Mouse (Mus musculus) embryonic facial prominence, embryonic 13.5 days (tissue): Measurements from ENCODE around the gene Hsd17b13. TPM values are rescaled to one million over a fixed set of nuclear protein-coding genes. Genes with fewer than 3 reads are reported as not detected.
"Not testable (repeated sequence)": the region's sequence is repeated elsewhere in the genome, so short reads cannot be mapped to it uniquely, and the experiment has no call there.

Experiments
- ATAC-seq: fragments of 200-750 bp; cut with Nextera tagmentation; 2 replicates; pipeline ENCODE4 v1.8.0; 2017; ENCODE audit warnings: low read depth; ENCODE audit not compliant: insufficient number of reproducible peaks, insufficient read depth, low FRiP score, low TSS enrichment
- H3K27ac ChIP-seq: fragments of 300-500 bp; sonication (generic); 2 replicates; pipeline ENCODE4 v1.5.1; 2015; ENCODE audit warnings: moderate library complexity, mild to moderate bottlenecking, inconsistent platforms
- H3K27me3 ChIP-seq: fragments of 300-500 bp; sonication (generic); 2 replicates; pipeline ENCODE4 v1.6.1; 2015; ENCODE audit warnings: mild to moderate bottlenecking, inconsistent platforms
- H3K36me3 ChIP-seq: fragments of 300-500 bp; sonication (generic); 2 replicates; pipeline ENCODE4 v1.6.1; 2015; ENCODE audit warnings: mild to moderate bottlenecking, inconsistent platforms
- H3K4me1 ChIP-seq: fragments of 300-500 bp; sonication (generic); 2 replicates; pipeline ENCODE4 v1.6.1; 2015; ENCODE audit warnings: inconsistent platforms
- H3K4me2 ChIP-seq: fragments of 300-500 bp; sonication (generic); 2 replicates; pipeline ENCODE4 v1.6.1; 2015; ENCODE audit warnings: moderate library complexity, mild to moderate bottlenecking, inconsistent platforms
- H3K4me3 ChIP-seq: fragments of 300-500 bp; sonication (generic); 2 replicates; pipeline ENCODE4 v1.5.1; 2015; ENCODE audit warnings: mild to moderate bottlenecking, inconsistent platforms
- H3K9ac ChIP-seq: fragments of 300-500 bp; sonication (generic); 2 replicates; pipeline ENCODE4 v1.6.1; 2015; ENCODE audit warnings: mild to moderate bottlenecking, inconsistent platforms
- H3K9me3 ChIP-seq: fragments of 300-500 bp; sonication (generic); 2 replicates; pipeline ENCODE4 v1.6.1; 2016; ENCODE audit warnings: inconsistent platforms
- WGBS: fragments of 180-500 bp; shearing (Covaris S2); methylation state at CpG from one replicate; pipeline ENCODE4 v1.1.7; 2015; ENCODE audit warnings: mixed read lengths; 5-methylcytosine and 5-hydroxymethylcytosine counted together
- polyA plus RNA-seq: library from polyadenylated mRNA; unstranded; fragments of >200 nt; fragmentation: Nextera tagmentation; extraction: Ambion mirVana; gene quantifications from 2 replicates; pipeline ENCODE4 v1.2.1, GENCODE M21; 2015

Gene Hsd17b13
- polyA plus RNA-seq, 1 experiment from 2014 or later = not detected

DNA sequence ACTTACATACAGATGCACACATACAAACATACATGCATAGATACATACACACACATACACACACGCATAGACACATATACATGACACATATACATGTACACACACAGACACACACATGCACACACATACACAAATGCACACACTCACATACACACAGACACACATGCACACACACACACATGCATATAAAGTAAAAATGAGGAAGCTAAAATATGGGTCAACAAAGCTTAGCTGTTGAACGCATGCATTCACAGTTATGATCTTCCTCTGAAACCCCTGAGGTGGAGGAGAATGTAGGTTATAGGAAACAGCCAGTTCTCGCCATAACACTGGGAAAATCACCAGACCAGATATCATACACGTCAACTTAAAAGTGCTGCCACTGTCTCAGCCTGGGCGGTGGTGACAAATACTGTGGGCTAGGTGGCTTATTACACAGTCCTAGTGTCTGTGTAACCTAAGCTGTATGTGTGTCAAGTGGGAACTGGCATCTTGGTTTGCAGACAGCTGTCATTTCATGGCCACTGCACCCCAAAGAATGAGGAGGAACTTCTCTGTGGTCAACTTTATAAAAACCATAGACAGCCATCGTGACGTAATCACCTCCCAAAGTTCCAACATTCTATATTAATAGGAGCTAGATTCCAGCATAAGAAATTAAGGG, 829 bp upstream of the Hsd17b13 start:
- H3K4me1 ChIP-seq = no peaks in the 10 kb centered on the region
- H3K4me2 ChIP-seq = no peak overlapping the region
- no peaks in the 10 kb centered on the region for H3K9me3 ChIP-seq
- no peak for ATAC-seq
- H3K27me3 ChIP-seq = no peaks in the 10 kb centered on the region; the same call in 1 of the 2 replicates
- no peak overlapping the region for H3K27ac ChIP-seq
- WGBS = 87% methylated on average over 7 of the region's 7 CpGs
- H3K4me3 ChIP-seq = no peak overlapping the region
- no peak overlapping the region for H3K9ac ChIP-seq
- H3K36me3 ChIP-seq = no peaks in the 10 kb centered on the region

DNA sequence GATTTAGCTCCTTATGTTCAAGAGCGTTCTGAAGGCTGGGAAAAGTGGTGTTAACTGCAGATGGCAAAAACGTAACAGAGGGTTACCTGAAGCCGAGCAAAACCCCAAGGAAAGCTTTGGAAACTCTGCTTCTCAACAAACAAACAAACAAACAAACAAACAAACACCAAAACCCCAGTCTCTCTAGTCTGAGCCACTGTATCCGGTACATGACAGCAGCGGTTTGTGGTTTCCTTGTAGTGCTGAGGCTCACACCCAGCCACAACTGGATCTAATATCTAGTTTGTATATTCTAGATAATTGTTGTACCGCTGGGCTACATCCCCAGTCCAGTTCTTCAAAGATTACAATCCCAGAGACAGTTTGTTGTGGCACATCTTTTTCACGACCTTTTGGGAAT, 1.5 kb downstream of the Hsd17b13 start:
- Histone ChIP-seq H3K9ac (no peak overlapping the region), H3K4me2 (no peak overlapping the region), H3K9me3 (no peaks in the 10 kb centered on the region), H3K4me1 (0 out of 2 replicates have a peak, but pooled peaks cover 3% of the 10 kb centered on the region), H3K36me3 (no peaks in the 10 kb centered on the region), H3K27ac (no peak overlapping the region), H3K4me3 (no peak overlapping the region), H3K27me3 (no peaks in the 10 kb centered on the region; the same call in 1 of the 2 replicates)
- WGBS = 72% methylated on average over 7 of the region's 7 CpGs
- no peak for ATAC-seq

DNA sequence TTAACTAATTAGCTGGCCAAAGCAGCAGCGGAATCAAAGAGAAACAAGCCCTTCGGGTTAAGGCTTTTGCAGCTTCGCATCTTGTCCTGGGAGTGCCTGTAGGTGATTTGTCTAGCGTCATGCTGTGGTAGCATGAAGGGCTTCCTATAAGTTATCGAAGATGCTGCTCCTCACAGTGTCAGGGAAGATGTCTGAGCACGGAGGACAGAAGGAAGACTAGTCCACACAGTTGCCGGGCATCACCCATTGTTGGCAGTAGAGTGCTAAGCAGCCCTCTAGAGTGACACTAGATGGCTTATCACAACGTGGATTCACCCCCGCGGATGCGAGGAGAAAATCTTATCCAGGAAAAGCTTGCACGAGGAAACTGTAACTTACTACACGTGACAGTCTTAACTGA, 4.4 kb downstream of the Hsd17b13 start:
- WGBS = 78% methylated on average over 13 of the region's 13 CpGs
- Histone ChIP-seq H3K36me3 (no peaks in the 10 kb centered on the region), H3K9ac (no peak overlapping the region), H3K27ac (no peak overlapping the region), H3K4me1 (0 out of 2 replicates have a peak, but pooled peaks cover 3% of the 10 kb centered on the region), H3K9me3 (no peaks in the 10 kb centered on the region), H3K27me3 (no peaks in the 10 kb centered on the region; the same call in 1 of the 2 replicates), H3K4me2 (peak overlapping the region; percentile 32; the same call in 1 of the 2 replicates), H3K4me3 (no peak overlapping the region)
- ATAC-seq = no peak

DNA sequence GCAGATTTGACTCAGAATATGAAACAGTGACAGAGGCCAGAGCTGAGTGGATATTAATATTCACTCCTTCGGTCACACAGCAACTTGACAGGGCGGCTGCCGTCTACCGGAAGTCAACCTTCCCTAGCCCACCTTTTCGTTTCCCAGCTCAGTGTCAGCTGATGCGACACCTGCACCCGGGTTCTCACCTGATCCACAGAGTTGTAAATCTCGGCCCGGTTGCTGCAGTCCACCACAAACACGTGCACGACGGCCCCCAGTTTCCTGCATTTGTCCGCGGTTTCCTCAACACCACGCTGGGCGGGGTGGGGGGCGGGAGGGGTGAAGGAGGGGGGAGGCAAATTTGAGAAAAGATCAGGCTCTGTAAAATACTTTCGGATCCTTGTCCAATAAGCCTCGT, 4.8 kb downstream of the Hsd17b13 start:
- H3K4me2 ChIP-seq = peak overlapping the region; percentile 32; the same call in 1 of the 2 replicates

DNA sequence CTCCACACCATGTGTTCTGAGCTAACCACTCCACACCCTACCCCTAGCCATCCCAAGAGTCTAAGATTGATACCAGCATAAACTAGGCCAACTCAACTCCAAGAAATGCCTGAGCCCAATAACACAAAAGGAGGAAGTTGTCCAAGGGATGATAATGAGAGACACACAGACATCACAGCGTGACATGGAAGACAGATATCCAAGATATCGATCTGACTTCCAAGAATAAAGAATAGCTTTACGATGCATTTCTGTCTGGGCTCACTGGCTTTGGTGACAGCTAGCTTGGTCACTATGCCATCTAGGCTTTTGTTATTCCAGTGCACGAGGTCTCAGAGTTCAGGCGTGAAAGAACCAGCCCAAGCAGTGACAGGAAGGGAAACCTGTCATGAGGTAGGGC, 6.2 kb downstream of the Hsd17b13 start:
- H3K9ac ChIP-seq = no peak overlapping the region
- ATAC-seq = no peak

More for the DNA sequence above, 4.8 kb downstream of the Hsd17b13 start:
- WGBS = 61% methylated on average over 19 of the region's 19 CpGs
- ATAC-seq = no peak
- Histone ChIP-seq H3K4me1 (0 out of 2 replicates have a peak, but pooled peaks cover 3% of the 10 kb centered on the region), H3K4me3 (no peak overlapping the region), H3K36me3 (no peaks in the 10 kb centered on the region), H3K9me3 (no peaks in the 10 kb centered on the region), H3K9ac (no peak overlapping the region), H3K27ac (no peak overlapping the region), H3K27me3 (no peaks in the 10 kb centered on the region; the same call in 1 of the 2 replicates)

DNA sequence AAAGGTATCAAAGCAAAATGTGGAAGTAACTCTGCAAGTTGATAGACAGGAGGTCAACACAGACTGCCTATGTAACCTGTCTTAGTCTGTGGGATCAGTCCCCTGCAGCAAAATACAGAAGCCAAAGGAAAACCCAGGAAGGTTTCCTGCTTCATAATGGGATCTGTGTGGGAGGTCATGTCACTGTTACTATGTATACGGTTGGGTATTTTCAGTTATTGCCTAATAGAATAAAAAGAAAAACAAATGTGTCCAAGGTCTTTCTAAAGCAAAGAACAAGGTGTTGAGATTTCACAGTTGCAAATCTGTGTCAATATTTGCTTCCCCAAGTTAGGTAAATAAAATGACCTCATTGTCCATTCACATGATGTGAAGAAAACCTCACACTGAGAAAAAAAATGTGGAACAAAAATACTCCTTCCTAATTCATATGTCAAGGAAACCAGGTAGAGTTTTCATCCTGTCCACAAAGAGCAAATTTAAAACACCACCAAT, 14.2 kb downstream of the Hsd17b13 start:
- Histone ChIP-seq H3K9me3 (no peaks in the 10 kb centered on the region), H3K27me3 (no peaks in the 10 kb centered on the region), H3K4me1 (no peaks in the 10 kb centered on the region), H3K4me3 (no peak overlapping the region), H3K27ac (no peak overlapping the region), H3K9ac (no peak overlapping the region), H3K4me2 (no peak overlapping the region), H3K36me3 (no peaks in the 10 kb centered on the region)
- no peak for ATAC-seq
- WGBS = 64% methylated on average over 1 of the region's 1 CpGs

More for the DNA sequence above, 6.2 kb downstream of the Hsd17b13 start:
- no peaks in the 10 kb centered on the region for H3K36me3 ChIP-seq
- no peaks in the 10 kb centered on the region; the same call in 1 of the 2 replicates for H3K27me3 ChIP-seq
- no peak overlapping the region for H3K4me2 ChIP-seq
- no peak overlapping the region for H3K4me3 ChIP-seq
- 79% methylated on average over 5 of the region's 5 CpGs for WGBS
- H3K27ac ChIP-seq = no peak overlapping the region
- 0 out of 2 replicates have a peak, but pooled peaks cover 3% of the 10 kb centered on the region for H3K4me1 ChIP-seq
- H3K9me3 ChIP-seq = no peaks in the 10 kb centered on the region

DNA sequence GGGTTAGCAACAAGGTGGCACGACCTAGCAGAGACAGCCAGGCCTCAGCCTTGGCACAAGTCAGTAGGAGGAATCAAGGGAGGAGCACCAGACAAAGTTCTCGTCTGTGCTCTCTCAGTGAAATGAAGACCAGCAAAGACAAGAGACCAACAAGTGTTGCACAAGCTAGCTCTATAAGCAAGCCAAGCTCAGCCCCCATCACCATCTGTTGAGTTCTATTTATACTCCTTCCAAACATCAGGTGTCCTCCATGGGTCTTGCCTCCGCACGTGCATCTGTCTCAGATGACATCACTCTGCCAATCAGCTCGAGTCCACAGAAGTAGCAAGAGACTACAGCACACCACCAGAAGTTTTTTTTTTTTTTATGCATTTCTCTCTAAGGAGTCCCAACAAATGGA, 22.6 kb downstream of the Hsd17b13 start:
- no peak overlapping the region for H3K27ac ChIP-seq
- no peak overlapping the region for H3K4me3 ChIP-seq
- no peaks in the 10 kb centered on the region for H3K27me3 ChIP-seq
- H3K9me3 ChIP-seq = no peaks in the 10 kb centered on the region
- H3K4me1 ChIP-seq = peaks cover 9% of the 10 kb centered on the region; the same call in 1 of the 2 replicates
- no peak for ATAC-seq
- no peaks in the 10 kb centered on the region for H3K36me3 ChIP-seq
- H3K4me2 ChIP-seq = no peak overlapping the region
- WGBS = 82% methylated on average over 5 of the region's 5 CpGs
- no peak overlapping the region for H3K9ac ChIP-seq

DNA sequence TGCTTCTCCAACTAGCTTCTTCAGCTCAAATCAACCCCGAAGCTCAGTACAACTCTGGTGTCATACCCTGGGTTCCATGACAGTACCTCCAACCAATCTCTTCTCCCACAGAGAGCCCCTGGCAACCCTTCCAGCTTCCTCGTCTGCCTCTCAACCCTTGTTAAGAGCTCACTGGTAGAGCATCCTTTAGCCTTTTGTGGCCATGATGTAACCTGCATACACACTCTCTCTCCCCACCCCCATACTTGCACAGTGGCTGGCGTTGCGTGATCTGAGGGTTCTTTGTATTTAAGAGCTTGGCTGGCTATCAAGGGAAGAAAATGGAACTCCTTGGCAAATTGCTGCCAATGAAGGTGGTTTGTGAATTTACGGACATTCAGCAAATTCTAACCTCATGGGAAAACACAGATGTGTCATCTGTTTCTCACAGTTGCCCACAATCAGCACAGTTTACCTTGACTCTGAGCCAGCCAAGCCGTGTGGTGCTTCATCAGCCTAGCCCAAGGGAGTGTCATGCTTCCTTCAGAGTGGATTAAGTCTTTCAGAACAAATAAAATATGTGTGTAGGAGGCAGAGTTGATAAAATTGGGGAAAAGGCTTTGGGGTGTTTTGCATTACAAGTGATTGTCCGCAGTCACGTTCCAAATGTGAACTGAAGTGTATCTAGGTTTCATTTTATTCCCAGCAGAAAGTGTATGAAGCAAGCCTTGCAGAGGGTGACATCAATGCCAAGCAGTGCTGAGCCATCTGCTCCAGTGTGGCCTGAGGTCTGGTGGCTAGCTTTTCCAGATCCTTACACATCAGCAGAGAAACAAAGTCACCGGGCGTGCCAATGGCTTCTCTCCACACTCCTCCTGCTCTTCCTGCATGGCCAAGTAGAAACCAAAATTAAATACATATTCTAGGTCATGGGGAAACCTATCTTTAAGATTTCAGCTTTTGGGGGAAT, 23.8 kb downstream of the Hsd17b13 start:
- Histone ChIP-seq H3K4me2 (no peak overlapping the region), H3K9ac (no peak overlapping the region), H3K4me3 (no peak overlapping the region), H3K36me3 (no peaks in the 10 kb centered on the region), H3K4me1 (peaks cover 9% of the 10 kb centered on the region; the same call in 1 of the 2 replicates), H3K9me3 (no peaks in the 10 kb centered on the region), H3K27ac (no peak overlapping the region), H3K27me3 (no peaks in the 10 kb centered on the region)
- WGBS = 66% methylated on average over 10 of the region's 10 CpGs
- no peak for ATAC-seq

DNA sequence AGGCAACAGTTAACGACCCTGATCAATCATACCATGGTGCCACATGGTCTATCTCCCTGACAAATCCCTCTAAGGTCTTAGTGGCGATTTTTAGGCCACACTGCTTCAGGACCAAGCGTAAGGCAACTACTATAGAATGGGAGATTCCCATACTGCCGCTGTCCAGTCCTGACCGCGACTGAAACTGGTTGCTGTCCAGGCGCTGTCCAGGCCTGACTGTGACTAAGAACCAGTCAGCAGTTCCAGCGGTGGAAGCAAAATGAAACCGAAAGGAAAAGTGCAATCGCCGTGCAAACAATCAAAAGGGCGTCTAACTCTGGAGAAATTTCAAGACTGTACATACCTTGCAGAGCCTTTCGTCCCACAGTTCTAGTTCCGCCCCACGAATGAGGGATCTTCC, 27.1 kb downstream of the Hsd17b13 start:
- not testable (repeated sequence) for H3K4me3 ChIP-seq, H3K9ac ChIP-seq, ATAC-seq, H3K4me1 ChIP-seq, H3K36me3 ChIP-seq, H3K9me3 ChIP-seq, H3K27ac ChIP-seq, H3K27me3 ChIP-seq, H3K4me2 ChIP-seq
- WGBS = 92% methylated on average over 15 of the region's 15 CpGs

DNA sequence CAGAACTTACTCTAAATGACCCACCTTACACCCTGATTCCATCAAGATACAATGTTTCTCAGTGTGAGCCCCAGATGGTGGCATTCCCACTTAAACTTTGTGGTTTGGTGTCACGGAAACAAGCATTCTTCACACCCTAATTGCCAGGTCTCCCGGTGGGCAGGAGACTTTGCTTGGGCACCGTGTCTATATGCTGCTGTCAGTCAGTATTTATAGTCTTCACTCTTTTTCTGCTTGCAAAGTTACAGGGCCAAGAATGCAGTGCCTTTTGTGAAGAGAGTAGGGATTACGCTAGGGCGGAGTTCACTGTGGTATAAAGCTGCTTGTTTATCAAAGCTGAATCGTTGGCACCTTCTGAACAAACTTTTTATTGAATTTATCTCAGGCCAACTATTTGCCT, 34.0 kb downstream of the Hsd17b13 start:
- Histone ChIP-seq H3K9me3 (no peaks in the 10 kb centered on the region), H3K27me3 (no peaks in the 10 kb centered on the region), H3K4me2 (no peak overlapping the region), H3K4me1 (0 out of 2 replicates have a peak, but pooled peaks cover 7% of the 10 kb centered on the region), H3K36me3 (no peaks in the 10 kb centered on the region), H3K9ac (no peak overlapping the region), H3K4me3 (no peak overlapping the region), H3K27ac (no peak overlapping the region)
- WGBS = 56% methylated on average over 6 of the region's 6 CpGs
- no peak for ATAC-seq

DNA sequence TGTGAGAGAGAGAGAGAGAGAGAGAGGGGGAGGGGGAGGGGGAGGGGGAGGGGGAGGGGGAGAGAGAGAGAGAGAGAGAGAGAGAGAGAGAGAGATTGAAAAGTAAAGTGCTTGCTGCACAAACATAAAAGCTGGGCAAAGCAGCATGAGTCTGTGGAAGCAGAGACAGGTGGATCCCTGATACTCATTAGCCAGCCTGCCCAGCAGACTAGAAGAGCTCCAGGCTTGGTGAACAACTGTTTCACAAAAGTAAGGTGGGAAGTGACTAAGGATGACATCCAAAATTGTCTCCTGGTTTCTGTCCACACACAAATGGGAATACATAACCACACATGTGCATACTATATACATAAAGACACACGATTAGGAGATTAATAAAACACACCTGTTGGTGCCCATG, 37.4 kb downstream of the Hsd17b13 start:
- H3K4me3 ChIP-seq = no peak overlapping the region
- ATAC-seq = no peak
- no peaks in the 10 kb centered on the region for H3K9me3 ChIP-seq
- 0 out of 2 replicates have a peak, but pooled peaks cover 7% of the 10 kb centered on the region for H3K4me1 ChIP-seq
- 55% methylated on average over 1 of the region's 1 CpGs for WGBS
- H3K9ac ChIP-seq = no peak overlapping the region
- H3K27ac ChIP-seq = no peak overlapping the region
- H3K4me2 ChIP-seq = no peak overlapping the region
- H3K27me3 ChIP-seq = no peaks in the 10 kb centered on the region
- H3K36me3 ChIP-seq = no peaks in the 10 kb centered on the region
